Mouse (Mus musculus): ENCODE results near the gene Cela3b.
"Not testable (repeated sequence)": the region's sequence is repeated elsewhere in the genome, so short reads cannot be mapped to it uniquely, and the experiment has no call there.

Cela3b gene

DNA sequence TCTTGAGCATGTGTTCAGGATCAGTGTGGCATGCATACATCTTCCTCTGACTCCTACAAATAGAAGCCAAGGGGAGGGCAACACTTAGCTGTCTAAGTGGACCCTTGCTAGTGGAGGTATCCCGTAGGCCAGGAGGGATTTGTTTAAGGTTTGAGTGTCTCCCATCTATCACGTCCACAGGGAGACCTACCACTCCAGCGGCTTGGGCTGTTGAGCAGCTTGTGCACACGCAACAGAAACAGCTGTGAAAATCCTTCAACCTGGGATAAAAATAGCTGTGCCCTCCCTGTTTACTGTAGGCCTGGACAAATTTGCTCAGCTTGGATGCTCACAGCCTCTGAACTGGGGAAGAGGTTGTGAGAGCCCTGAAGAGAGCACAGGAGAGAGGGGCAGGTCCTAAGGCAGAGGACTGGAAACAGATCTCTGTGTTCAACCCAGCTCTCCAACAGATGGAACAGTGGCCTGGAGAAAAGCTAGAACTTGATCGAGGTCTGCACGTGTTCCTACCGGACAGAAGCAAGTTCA is 18.1 kb downstream of the Cela3b start:
- not testable (repeated sequence) for DNase-seq

DNA sequence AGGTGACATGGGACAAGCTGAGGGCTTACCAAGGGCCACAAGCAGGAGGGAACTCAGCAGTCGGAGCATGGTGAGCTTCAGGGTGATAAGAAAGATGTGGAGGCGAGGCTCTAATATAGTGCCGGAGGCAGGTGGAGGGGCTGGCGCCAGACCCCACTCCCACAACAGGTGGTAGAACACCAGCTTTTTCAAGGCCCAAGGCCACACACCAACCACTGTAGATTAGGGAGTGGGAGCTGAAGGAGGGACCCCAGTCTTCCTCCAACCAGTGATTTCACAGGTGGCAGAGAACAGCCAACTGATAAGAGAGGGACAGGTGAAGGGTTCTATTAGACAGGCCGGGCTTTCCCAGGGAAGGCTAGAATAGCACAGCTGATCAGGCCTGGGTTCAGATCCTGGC is 20.6 kb downstream of the Cela3b start, which contains the start of gene Cela3a:
TSS of gene Cela3a (minus strand) at position 101 of the 400 bp plus-strand sequence.
- DNase-seq, result no peak

DNA sequence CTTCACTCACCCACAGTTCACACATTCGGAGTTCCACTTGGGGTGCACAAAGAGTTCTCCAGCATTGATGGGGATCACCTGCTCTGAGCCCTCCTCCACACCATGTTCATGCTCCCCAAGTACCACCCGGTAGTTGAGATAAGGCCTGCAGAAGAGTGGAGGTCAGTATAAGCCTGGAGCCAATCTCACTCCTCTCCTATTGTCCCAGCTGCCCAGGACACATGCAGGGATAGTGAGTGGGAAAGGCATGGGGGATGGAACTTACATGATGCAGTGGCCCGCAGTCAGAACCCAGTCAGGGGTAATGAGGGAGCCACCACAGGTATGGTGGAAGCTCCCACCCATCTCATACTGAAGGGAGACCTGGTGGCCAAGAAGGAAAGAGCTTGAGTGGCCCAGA is 24.8 kb downstream of the Cela3b start:
- no peak for DNase-seq

GRCm38 (mm10) chr4:137396641-137397525 is 33.5 kb downstream of the Cela3b start:
- peak; percentile 68 to 71 for DNase-seq

DNA sequence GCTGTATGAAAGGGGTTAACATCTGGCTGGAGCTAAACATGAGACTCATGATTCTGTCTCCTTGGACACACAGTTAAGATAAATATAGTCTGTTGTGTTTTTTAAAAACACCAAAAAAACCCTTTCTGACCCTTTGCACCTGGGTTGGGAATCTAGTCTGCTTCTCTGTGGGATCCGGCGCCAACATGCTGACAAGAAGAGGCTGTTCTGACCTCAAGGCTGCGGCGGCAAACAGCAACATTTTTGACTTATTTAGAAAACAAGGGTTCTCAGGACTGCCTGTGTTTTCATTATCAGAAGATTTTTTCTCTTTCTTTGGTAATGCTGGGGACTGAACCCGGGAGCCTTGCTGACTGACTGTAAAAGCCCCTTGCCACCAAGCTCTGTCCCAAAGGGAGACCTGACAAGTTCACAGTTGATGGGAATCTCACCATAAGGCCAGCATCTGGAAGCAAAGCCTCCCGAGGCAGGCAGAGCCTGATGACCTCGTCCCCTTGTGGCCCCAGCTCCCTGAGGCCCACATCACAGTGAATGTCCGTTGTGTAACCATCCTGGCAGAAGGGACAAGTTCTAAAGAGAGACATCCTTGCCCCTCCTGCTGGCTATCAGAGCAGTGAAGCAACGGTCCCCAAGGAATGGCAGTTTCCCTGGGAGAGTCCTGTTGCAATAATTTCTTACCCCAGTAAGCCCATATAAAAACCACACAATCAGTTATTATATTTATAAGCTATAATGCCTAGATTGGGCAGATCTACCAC is 36.8 kb downstream of the Cela3b start:
- DNase-seq, result no peak

GRCm38 (mm10) chr4:137392874-137393273 is 37.5 kb downstream of the Cela3b start:
- DNase-seq, result no peak

DNA sequence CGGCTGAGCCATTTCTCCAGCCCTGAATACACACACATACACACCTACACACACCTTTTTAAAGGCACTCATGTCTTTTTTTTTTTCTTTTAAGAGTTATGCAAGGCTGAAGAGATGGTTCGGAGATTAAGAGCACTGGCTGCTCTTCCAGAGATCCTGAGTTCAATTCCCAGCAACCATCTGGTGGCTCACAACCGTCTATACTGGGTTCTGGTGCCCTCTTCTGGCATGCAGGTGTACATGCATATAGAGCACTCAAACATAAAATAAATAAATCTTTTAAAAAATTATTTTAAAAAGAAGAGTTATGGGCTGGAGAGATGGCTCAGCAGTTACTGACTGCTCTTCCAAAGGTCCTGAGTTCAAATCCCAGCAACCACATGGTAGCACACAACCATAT is 39.1 kb downstream of the Cela3b start:
- DNase-seq, result no peak

DNA sequence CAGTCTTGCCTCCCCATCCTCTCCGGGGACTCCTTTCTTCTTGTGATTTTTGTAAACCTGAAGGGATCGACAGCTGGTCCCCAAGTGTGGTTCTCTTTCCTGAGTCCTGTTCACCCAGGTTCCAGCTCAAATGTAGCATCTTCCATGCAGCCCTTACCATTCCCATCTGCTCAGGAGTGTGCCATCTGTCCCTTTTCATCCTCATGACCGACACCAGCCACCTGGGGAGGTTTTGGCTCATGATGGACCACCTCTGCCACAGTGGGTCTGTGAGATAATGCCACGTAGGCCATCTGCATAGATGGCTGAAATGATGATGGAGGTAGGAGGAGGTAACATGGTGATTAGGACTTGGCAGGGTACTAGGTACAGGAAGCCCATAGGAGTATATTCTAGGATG is 40.1 kb downstream of the Cela3b start:
- DNase-seq, result peak; percentile 42 to 44

GRCm38 (mm10) chr4:137388983-137389382 is 41.4 kb downstream of the Cela3b start:
- DNase-seq, result peak in 1 of 2 experiments; percentile 27

DNA sequence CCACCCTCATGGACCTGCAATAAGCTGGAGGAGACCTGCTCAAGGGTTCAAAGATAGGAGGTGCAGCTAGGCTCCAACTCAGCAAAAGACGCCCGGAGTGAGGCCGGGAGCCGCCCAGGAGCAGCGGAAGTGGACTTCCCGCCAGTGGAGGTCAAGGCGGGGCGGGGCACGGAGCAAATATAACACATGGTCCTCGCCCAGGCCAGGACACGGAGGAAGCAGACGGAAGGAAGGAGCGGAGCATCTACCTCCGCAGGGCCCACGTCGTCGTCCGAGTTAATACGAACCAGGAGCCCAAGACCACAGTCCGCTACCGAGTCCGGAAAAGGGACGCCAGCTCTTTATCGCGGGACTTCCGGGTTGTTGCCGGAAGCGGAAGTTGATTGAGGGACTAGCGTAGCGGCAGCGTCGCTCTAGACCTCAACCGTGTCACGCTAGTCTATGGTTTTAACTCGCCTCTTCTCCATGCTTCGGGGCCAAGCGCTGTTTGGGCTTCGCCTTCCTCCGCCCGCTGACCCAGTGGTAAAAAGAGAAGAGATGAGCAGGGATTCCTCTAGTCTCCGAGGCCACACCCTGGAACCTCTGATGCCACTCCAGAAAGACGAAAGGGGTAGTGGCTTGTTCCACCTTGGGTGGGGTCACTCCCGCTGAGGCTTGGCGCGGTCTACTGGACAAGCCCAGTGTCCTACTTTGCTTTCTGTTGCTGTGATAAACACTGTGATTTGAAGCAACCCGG is 42.1 kb downstream of the Cela3b start:
- DNase-seq, result peak; percentile 83 to 86

GRCm38 (mm10) chr4:137387482-137388058 is 42.8 kb downstream of the Cela3b start:
- no peak for DNase-seq

DNA sequence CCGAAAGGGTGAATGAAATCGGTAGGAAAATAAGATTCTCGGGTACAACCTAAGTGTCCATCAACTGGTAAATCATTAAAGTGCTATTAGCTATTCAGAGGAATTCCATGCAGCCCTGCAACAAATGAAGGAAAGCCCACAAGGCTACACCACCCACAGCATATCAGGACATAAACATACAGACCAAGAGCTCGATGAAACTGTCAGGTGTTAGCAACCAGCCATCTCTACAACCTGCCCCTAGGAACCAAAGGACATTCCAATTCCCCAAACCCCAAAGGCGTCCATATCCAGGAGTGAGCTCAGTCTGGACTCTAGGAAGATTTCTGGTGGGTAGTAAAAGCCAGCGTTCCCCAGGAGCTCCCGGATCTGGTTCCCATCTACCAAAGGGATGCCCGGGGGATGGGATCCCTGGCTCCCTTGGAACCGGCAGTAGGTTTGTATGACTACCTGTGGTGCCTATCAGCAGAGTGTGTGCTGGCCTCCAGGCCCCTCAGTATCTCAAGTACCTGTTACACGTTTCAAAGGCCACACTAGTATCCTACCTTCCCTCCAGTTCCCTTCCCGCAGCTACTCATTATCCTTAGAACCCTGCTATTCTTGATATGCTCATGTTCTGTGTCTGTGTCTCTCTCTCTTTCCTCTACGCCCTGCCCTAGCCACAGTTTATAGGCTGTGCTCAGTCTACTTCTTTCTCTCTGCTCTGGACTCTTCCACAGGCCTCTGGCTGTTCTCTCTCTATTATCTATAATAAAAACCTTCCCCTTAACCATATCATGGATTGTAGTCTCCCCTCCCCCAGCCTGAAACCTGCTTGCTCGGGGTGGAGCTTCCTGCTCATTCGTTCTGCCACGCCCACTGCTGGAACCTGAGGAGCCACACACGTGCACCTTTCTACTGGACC is 49.4 kb downstream of the Cela3b start:
- no peak for DNase-seq

- DNase-seq, result no peak
Measured at GRCm38 (mm10) chr4:137379713-137380255, 50.6 kb downstream of the Cela3b start.

DNA sequence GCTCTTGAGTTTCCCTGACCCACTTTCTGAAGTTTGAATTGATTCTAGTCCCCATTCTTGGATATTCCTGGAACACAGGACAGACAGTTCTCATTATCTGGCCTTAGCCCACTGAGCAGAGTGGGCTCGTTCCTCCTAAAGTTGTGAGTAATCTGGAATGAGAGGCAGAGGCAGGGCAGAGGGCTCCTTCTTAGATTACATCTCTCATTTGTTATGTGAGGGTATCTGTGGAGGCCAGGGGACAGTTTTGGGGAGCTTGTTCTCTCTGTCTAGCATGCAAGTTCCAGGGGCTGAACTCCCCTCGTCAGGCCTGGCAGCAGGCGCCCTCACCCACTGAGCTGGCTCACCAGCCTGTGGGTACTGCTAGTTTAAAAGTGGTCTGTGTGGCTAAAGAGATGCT is 51.3 kb downstream of the Cela3b start:
- DNase-seq, result no peak

GRCm38 (mm10) chr4:137377526-137378304 is 52.6 kb downstream of the Cela3b start:
- DNase-seq, result no peak

GRCm38 (mm10) chr4:137376778-137377177 is 53.6 kb downstream of the Cela3b start:
- no peak for DNase-seq

- peak in 1 of 2 experiments; percentile 47 for DNase-seq
Measured at GRCm38 (mm10) chr4:137375314-137376278, 54.7 kb downstream of the Cela3b start.

GRCm38 (mm10) chr4:137373711-137374110 is 56.6 kb downstream of the Cela3b start:
- DNase-seq, result no peak

Data from cerebellum, postnatal 36 days (tissue).